Mouse (Mus musculus) midbrain, postnatal 0 days (tissue): ENCODE measurements at regions not wholly inside any gene's neighbourhood (a gene's known extent, or its start where the extent isn't known, plus 50 kb on each side); places are given as distances from the start of the nearest gene placed in this dataset.

ENCODE experiments used
- ATAC-seq: fragments of 200-750 bp; cut with Nextera tagmentation; 2 replicates; pipeline ENCODE4 v1.8.0; 2017; ENCODE audit warnings: moderate number of reproducible peaks, mild to moderate bottlenecking, moderate TSS enrichment, moderate library complexity; ENCODE audit not compliant: low FRiP score
- DNase-seq: peaks from one replicate; pipeline ENCODE4 v3.0.0-alpha.2; 2015; ENCODE audit warnings: low spot score
- H3K27ac ChIP-seq: fragments of 300-500 bp; sonication (generic); 2 replicates; pipeline ENCODE4 v1.5.1; 2014; ENCODE audit warnings: low read depth, mild to moderate bottlenecking, low read length, mixed read lengths
- H3K27me3 ChIP-seq: fragments of 300-500 bp; sonication (generic); 2 replicates; pipeline ENCODE4 v1.6.1; 2014; ENCODE audit warnings: low read length, control low read depth, mixed read lengths; ENCODE audit not compliant: insufficient read depth
- H3K36me3 ChIP-seq: fragments of 300-500 bp; sonication (generic); 2 replicates; pipeline ENCODE4 v1.6.1; 2014; ENCODE audit warnings: low read length, control low read depth, mixed read lengths; ENCODE audit not compliant: insufficient read depth
- H3K4me1 ChIP-seq: fragments of 300-500 bp; sonication (generic); 2 replicates; pipeline ENCODE4 v1.6.1; 2014; ENCODE audit warnings: mild to moderate bottlenecking, control low read depth, antibody characterized with exemption, low read length, mixed read lengths; ENCODE audit not compliant: insufficient read depth
- H3K4me2 ChIP-seq: fragments of 300-500 bp; sonication (generic); 2 replicates; pipeline ENCODE4 v1.6.1; 2014; ENCODE audit warnings: low read depth, mild to moderate bottlenecking, low read length, mixed read lengths; ENCODE audit not compliant: poor library complexity, severe bottlenecking
- H3K4me3 ChIP-seq: fragments of 300-500 bp; sonication (generic); 2 replicates; pipeline ENCODE4 v1.5.1; 2014; ENCODE audit warnings: low read depth, mild to moderate bottlenecking, low read length, moderate library complexity
- H3K9ac ChIP-seq: fragments of 300-500 bp; sonication (generic); replicated peaks from 2 replicates; pipeline ENCODE4 v1.6.1; 2014; ENCODE audit warnings: mild to moderate bottlenecking, low read length, moderate library complexity, mixed read lengths; ENCODE audit not compliant: poor library complexity, severe bottlenecking
- H3K9me3 ChIP-seq: fragments of 300-500 bp; sonication (generic); 2 replicates; pipeline ENCODE4 v1.6.1; 2016; ENCODE audit warnings: low read length, control low read depth
- CTCF ChIP-seq: IDR thresholded peaks from 2 replicates; pipeline ENCODE4 v1.5.1; 2016; ENCODE audit warnings: antibody characterized with exemption, mild to moderate bottlenecking
- WGBS: fragments of 180-500 bp; shearing (Covaris S2); extraction: QIAGEN DNeasy Blood & Tissue Kit; methylation state at CpG from one replicate; pipeline ENCODE4 v1.1.7; 2014; 5-methylcytosine and 5-hydroxymethylcytosine counted together

DNA sequence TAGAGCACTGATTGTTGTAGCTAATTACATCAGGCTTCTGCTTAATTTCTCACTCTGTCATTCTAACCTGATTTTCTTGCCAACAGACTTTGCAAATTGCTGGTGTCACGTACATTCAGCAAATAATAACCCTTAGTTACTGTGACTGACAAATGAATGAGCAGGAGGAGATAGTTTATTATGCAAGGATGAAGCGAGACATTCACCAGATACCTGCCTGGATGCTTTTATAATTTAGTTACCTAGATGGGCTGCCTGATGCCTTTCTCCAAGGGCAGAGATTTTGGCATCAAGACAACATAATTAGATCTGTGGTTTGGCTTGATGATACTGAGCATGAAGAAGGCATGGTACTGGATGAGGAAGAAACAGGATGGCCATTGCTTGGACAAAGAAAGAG, 233.6 kb downstream of the Fbxo8 start:
- no peak for TF ChIP-seq CTCF
- H3K4me3 ChIP-seq = no peak overlapping the region
- H3K27ac ChIP-seq = no peak overlapping the region
- H3K9me3 ChIP-seq = no peaks in the 10 kb centered on the region
- H3K27me3 ChIP-seq = no peaks in the 10 kb centered on the region
- H3K9ac ChIP-seq = no peak overlapping the region
- no peak overlapping the region for H3K4me2 ChIP-seq
- WGBS = 68% methylated on average over 2 of the region's 2 CpGs
- DNase-seq = no peak
- no peaks in the 10 kb centered on the region for H3K36me3 ChIP-seq
- H3K4me1 ChIP-seq = no peaks in the 10 kb centered on the region
- no peak for ATAC-seq

DNA sequence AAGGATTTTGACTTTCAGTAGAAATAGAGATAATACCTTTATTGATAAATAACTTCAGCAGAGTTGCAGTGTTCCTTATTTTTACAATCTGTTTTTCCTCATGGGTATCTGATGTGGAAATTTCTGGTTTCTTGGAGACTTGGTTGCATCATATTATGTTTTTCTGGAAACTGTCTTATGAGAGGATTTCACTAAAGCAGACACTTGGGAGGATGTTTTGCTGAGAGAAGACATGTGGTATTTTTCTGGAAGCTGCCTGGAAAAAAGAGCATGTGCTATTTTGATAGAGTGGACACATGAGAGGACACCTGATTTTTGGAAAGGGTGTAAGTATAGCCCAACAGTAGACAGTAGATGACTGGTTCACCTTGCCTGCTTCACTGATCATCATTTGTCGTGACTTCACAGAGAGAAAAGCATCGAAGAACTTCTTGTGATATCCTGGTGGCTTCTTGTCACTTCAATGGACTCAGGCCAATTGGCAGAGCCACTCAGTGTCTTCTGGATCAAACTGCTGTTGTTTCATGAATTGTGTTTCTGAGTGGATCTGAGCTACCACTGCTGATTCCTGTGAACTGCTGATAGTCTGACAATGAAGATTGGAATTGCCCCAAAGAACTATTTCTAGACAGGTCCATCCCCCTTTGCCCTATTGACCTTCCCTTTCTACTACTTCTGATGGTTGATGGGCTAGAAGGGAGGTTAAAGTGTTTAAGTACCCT, 238.8 kb downstream of the Fbxo8 start:
- DNase-seq (no peak), ATAC-seq (no peak)
- H3K9me3 ChIP-seq = no peaks in the 10 kb centered on the region
- no peak for TF ChIP-seq CTCF
- H3K4me2 ChIP-seq = no peak overlapping the region
- H3K4me1 ChIP-seq = no peaks in the 10 kb centered on the region
- no peak overlapping the region for H3K4me3 ChIP-seq
- H3K27me3 ChIP-seq = no peaks in the 10 kb centered on the region
- 73% methylated on average over 2 of the region's 2 CpGs for whole genome bisulfite sequencing
- H3K27ac ChIP-seq = no peak overlapping the region
- no peak overlapping the region for H3K9ac ChIP-seq
- H3K36me3 ChIP-seq = no peaks in the 10 kb centered on the region

DNA sequence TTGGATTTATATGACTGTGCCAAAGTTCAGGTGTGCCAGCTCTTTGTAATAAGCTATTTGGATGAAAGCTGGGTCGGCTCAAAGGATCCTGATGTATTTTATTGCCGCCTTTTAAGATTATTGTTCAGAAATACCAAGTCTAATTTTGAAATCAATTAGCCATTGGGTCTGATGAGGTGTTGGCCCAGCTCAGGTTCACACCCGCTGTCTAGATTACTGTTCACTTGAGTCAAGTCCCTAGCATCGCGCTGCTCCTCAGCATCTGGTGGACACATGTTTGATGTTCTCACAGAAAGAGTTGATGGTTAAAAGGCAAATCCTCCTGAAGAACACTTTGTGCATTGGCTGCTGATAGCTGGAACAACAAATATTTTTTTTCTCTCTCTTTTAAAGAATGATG, 281.8 kb downstream of the Fbxo8 start:
- WGBS = 93% methylated on average over 5 of the region's 5 CpGs
- TF ChIP-seq CTCF = no peak

DNA sequence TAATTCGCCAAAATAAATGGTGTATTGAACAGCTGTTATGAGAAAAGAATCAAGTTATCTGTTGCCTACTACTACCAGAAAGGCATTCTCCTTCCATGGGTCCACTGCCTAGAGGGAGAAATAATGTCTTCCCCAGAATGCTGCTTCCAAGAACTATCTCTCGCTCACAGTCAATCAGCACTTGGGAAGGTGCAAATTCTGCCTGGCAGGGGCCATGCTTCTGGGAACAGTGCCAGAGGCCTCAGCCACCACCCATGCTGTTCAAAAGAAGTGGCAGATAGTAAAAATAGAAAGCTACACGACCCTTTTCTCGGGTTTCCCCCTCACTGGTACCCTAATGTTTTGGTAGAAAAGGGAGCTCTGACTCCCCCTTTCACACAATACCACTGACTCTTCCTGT, 282.2 kb downstream of the Fbxo8 start:
- no peak for TF ChIP-seq CTCF
- 52% methylated on average over 4 of the region's 4 CpGs for WGBS
- Histone ChIP-seq H3K27ac (no peak overlapping the region), H3K27me3 (no peaks in the 10 kb centered on the region), H3K9me3 (no peaks in the 10 kb centered on the region), H3K4me3 (no peak overlapping the region), H3K36me3 (no peaks in the 10 kb centered on the region), H3K4me1 (no peaks in the 10 kb centered on the region), H3K4me2 (no peak overlapping the region), H3K9ac (no peak overlapping the region)
- no peak for DNase-seq
- ATAC-seq = no peak

More for the DNA sequence above, 281.8 kb downstream of the Fbxo8 start:
- H3K4me3 ChIP-seq = no peak overlapping the region
- no peak for DNase-seq
- H3K27me3 ChIP-seq = no peaks in the 10 kb centered on the region
- H3K36me3 ChIP-seq = no peaks in the 10 kb centered on the region
- no peak overlapping the region for H3K9ac ChIP-seq
- H3K27ac ChIP-seq = no peak overlapping the region
- H3K9me3 ChIP-seq = no peaks in the 10 kb centered on the region
- ATAC-seq = no peak
- H3K4me1 ChIP-seq = no peaks in the 10 kb centered on the region
- H3K4me2 ChIP-seq = no peak overlapping the region

DNA sequence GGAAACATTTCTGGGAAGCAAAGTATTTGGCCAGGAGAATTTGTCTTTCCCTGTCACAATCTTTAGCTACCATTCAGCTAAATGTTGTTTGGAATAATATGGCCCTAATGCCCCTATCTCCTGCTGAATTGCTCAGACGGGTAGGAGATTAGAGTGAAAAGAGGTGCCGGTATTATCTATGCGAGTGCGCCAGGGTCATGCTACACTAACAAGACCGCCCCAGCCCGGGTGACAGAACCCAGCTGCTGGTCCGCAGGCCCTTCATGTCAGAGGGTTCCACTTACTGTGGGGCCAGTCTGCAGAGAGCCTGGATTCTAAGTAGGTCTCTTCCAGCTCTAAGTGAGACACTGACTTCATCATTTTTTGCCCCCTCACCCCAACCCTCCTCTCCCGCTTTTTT, 332.6 kb downstream of the Fbxo8 start:
- DNase-seq (no peak), ATAC-seq (no peak)
- Histone ChIP-seq H3K4me2 (no peak overlapping the region), H3K4me1 (no peaks in the 10 kb centered on the region), H3K9me3 (no peaks in the 10 kb centered on the region), H3K27me3 (no peaks in the 10 kb centered on the region), H3K36me3 (no peaks in the 10 kb centered on the region), H3K4me3 (no peak overlapping the region), H3K9ac (no peak overlapping the region), H3K27ac (no peak overlapping the region)
- WGBS = 47% methylated on average over 8 of the region's 8 CpGs
- no peak for TF ChIP-seq CTCF

DNA sequence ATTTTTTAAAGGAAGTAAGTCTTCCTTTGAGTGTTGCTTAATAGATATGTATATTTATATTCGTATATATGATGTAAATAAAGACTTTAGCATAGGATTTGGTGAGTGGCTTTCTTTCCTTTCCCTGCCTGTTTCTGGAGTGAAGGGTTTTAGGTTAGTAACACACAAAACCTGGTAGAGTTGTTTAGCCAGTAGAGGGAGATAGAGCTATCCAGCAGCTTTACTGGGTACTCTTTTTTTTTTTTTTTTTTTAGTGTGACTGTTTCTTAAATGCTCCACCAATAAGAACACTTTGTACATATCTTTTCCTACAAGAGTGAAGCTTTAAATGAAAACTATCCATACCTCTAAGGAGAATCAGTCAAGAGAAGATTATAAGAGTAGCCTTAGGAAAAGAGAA, 333.3 kb downstream of the Fbxo8 start:
- H3K4me2 ChIP-seq = no peak overlapping the region
- DNase-seq = peak; percentile 56
- ATAC-seq = no peak
- no peaks in the 10 kb centered on the region for H3K36me3 ChIP-seq
- no peaks in the 10 kb centered on the region for H3K4me1 ChIP-seq
- no peak overlapping the region for H3K4me3 ChIP-seq
- no peak overlapping the region for H3K9ac ChIP-seq
- H3K9me3 ChIP-seq = no peaks in the 10 kb centered on the region
- TF ChIP-seq CTCF = peak; percentile 70
- WGBS = 29% methylated on average over 1 of the region's 1 CpGs
- no peaks in the 10 kb centered on the region for H3K27me3 ChIP-seq
- no peak overlapping the region for H3K27ac ChIP-seq
